Mouse (Mus musculus) embryonic facial prominence, embryonic 10.5 days (tissue): Measurements from ENCODE around the gene Noct. TPM values are rescaled to one million over a fixed set of nuclear protein-coding genes. Genes with fewer than 3 reads are reported as not detected.
"Not testable (repeated sequence)": the region's sequence is repeated elsewhere in the genome, so short reads cannot be mapped to it uniquely, and the experiment has no call there.

Experiments used
- DNase-seq: peaks from one replicate; pipeline ENCODE4 v3.0.0-alpha.2; 2017; ENCODE audit warnings: low spot score
- H3K27ac ChIP-seq: fragments of 300-500 bp; sonication (generic); replicated peaks from 2 replicates; pipeline ENCODE4 v1.5.1; 2016; ENCODE audit warnings: mild to moderate bottlenecking
- H3K27me3 ChIP-seq: fragments of 300-500 bp; sonication (generic); replicated peaks from 2 replicates; pipeline ENCODE4 v1.6.1; 2016; ENCODE audit warnings: low read depth, mild to moderate bottlenecking; ENCODE audit not compliant: poor library complexity, severe bottlenecking
- H3K36me3 ChIP-seq: fragments of 300-500 bp; sonication (generic); replicated peaks from 2 replicates; pipeline ENCODE4 v1.6.1; 2016; ENCODE audit warnings: mild to moderate bottlenecking, moderate library complexity
- H3K4me1 ChIP-seq: fragments of 300-500 bp; sonication (generic); 2 replicates; pipeline ENCODE4 v1.6.1; 2016
- H3K4me3 ChIP-seq: fragments of 300-500 bp; sonication (generic); 2 replicates; pipeline ENCODE4 v1.5.1; 2016; ENCODE audit warnings: mild to moderate bottlenecking, moderate library complexity
- H3K9me3 ChIP-seq: fragments of 300-500 bp; sonication (generic); 2 replicates; pipeline ENCODE4 v1.6.1; 2016; ENCODE audit warnings: mild to moderate bottlenecking
- WGBS: fragments of 180-500 bp; shearing (Covaris S2); methylation state at CpG from one replicate; pipeline ENCODE4 v1.1.7; 2016; 5-methylcytosine and 5-hydroxymethylcytosine counted together
- polyA plus RNA-seq: library from polyadenylated mRNA; unstranded; fragments of >200 nt; fragmentation: Nextera tagmentation; extraction: Ambion mirVana; gene quantifications from 2 replicates; pipeline ENCODE4 v1.2.1, GENCODE M21; 2016

Gene Noct
- polyA plus RNA-seq, 1 experiment from 2014 or later = 9.6 TPM

- H3K36me3 ChIP-seq = no peaks in the 10 kb centered on the region
- 85% methylated on average over 7 of the region's 7 CpGs for WGBS
These were observed 14.5 kb upstream of the Noct start for GRCm38 (mm10) chr3:51209503-51210314.

DNA sequence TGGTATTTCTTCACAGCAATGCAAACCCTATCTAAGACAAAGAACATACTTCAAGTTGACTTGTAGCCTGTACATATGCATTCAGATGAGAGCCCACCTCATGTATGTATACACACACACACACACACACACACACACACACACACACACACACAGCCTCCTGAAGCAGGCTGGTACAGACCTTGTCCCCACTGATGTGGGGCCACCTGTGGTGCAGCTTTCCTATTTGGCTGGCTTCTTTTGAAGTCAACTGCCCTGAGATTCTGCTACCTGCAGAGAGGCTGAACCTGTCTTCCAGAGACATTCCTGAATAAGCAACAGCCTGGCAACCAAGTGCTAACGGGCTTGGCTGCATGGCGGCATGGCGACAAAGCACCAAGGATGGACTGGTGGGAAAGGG is 13.8 kb upstream of the Noct start:
- 89% methylated on average over 3 of the region's 3 CpGs for WGBS

More at GRCm38 (mm10) chr3:51209503-51210314, 14.5 kb upstream of the Noct start:
- DNase-seq = no peak
- H3K4me3 ChIP-seq = no peak overlapping the region
- H3K27me3 ChIP-seq = no peaks in the 10 kb centered on the region
- 0 out of 2 replicates have a peak, but pooled peaks cover 12% of the 10 kb centered on the region for H3K4me1 ChIP-seq
- no peak overlapping the region for H3K27ac ChIP-seq
- H3K9me3 ChIP-seq = no peaks in the 10 kb centered on the region

DNA sequence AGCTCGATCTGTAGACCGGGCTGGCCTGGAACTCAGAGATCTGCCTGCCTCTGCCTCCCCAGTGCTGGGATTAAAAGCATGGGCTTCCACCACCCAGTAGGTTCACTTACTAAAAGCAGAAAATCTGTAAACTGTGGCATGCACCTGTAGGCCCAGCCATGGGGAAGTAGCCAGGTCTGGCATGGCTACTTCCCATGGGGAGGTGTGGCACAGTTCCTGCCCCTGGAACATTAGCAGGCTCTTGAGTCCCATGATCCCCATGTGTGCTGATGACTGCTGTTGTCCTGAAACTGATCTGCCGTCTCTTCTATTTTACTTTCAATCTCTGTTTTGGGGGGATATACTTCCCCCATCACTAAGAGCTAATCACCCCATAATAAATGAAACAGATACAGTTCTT is 11.1 kb upstream of the Noct start:
- Histone ChIP-seq H3K27ac (no peak overlapping the region), H3K4me3 (no peak overlapping the region), H3K9me3 (no peaks in the 10 kb centered on the region), H3K4me1 (no peaks in the 10 kb centered on the region), H3K27me3 (no peaks in the 10 kb centered on the region), H3K36me3 (no peaks in the 10 kb centered on the region)
- no peak for DNase-seq
- 93% methylated on average over 3 of the region's 3 CpGs for WGBS

More for the DNA sequence above, 13.8 kb upstream of the Noct start:
- H3K9me3 ChIP-seq = no peaks in the 10 kb centered on the region
- no peaks in the 10 kb centered on the region for H3K36me3 ChIP-seq
- no peaks in the 10 kb centered on the region for H3K27me3 ChIP-seq
- no peak for DNase-seq
- 0 out of 2 replicates have a peak, but pooled peaks cover 12% of the 10 kb centered on the region for H3K4me1 ChIP-seq
- no peak overlapping the region for H3K27ac ChIP-seq
- H3K4me3 ChIP-seq = no peak overlapping the region

DNA sequence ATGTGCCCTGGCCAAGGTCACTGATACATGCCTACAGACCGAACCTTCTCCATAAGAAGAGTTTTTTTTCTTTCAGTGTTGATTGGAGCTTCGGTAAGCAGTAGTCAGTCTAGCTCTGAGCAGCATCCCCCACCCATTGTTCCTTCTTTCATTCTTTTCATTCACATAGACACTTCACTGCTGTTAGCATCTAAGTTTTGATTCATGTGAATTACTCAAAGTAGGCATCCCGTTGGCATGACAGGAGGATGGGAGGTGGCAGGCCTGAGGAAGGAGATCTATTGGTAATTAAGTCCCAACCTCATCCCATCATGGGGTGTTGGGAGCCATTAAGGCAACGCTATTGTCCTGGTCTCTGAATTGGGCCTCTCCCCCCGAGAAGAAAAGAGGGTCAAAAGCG is 8.6 kb upstream of the Noct start:
- H3K9me3 ChIP-seq = no peaks in the 10 kb centered on the region
- no peaks in the 10 kb centered on the region for H3K4me1 ChIP-seq
- no peak overlapping the region for H3K27ac ChIP-seq
- WGBS = 86% methylated on average over 6 of the region's 6 CpGs
- DNase-seq = no peak
- H3K36me3 ChIP-seq = no peaks in the 10 kb centered on the region
- no peaks in the 10 kb centered on the region for H3K27me3 ChIP-seq
- no peak overlapping the region for H3K4me3 ChIP-seq

- H3K36me3 ChIP-seq, H3K27me3 ChIP-seq, H3K9me3 ChIP-seq, DNase-seq, H3K4me3 ChIP-seq, H3K27ac ChIP-seq, H3K4me1 ChIP-seq: not testable (repeated sequence)
- WGBS = 88% methylated on average over 8 of the region's 10 CpGs
These were observed 7.9 kb upstream of the Noct start for GRCm38 (mm10) chr3:51216351-51216750.

GRCm38 (mm10) chr3:51218385-51218784 is 5.9 kb upstream of the Noct start:
- H3K36me3 ChIP-seq, H3K27ac ChIP-seq, H3K4me3 ChIP-seq, H3K27me3 ChIP-seq, H3K9me3 ChIP-seq, DNase-seq: not testable (repeated sequence)
- 87% methylated on average over 6 of the region's 6 CpGs for WGBS
- peaks cover 14% of the 10 kb centered on the region for H3K4me1 ChIP-seq

DNA sequence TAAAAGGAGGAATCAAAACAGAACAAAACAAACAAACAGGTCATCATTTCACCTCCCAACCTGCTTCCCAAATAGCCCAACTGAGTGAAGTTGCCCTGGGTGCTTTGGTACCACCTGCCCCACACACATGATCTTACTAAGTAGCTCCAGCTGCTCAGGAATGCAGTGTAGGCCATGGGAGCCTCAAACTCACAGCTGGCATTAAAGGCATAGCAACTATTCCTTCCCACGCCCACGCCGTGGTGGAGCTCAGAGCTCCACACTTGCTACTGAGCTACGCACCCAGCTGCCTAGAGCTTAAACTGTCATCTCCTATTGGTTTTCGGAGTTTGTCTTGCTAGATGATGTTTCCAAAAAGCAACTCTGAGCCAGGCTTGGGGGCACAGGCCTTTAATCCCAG is 5.0 kb upstream of the Noct start:
- Histone ChIP-seq H3K36me3 (no peaks in the 10 kb centered on the region), H3K4me1 (peaks cover 22% of the 10 kb centered on the region), H3K9me3 (no peaks in the 10 kb centered on the region), H3K27ac (no peak overlapping the region), H3K4me3 (no peak overlapping the region), H3K27me3 (no peaks in the 10 kb centered on the region; the same call in 1 of the 2 replicates)
- 92% methylated on average over 5 of the region's 5 CpGs for WGBS
- DNase-seq = no peak

- DNase-seq = no peak
- Histone ChIP-seq H3K27me3 (no peaks in the 10 kb centered on the region; the same call in 1 of the 2 replicates), H3K36me3 (no peaks in the 10 kb centered on the region), H3K4me3 (no peak overlapping the region), H3K4me1 (peaks cover 34% of the 10 kb centered on the region), H3K27ac (no peak overlapping the region), H3K9me3 (no peaks in the 10 kb centered on the region)
- 47% methylated on average over 4 of the region's 4 CpGs for WGBS
These were observed 3.4 kb upstream of the Noct start for GRCm38 (mm10) chr3:51220846-51221245.

DNA sequence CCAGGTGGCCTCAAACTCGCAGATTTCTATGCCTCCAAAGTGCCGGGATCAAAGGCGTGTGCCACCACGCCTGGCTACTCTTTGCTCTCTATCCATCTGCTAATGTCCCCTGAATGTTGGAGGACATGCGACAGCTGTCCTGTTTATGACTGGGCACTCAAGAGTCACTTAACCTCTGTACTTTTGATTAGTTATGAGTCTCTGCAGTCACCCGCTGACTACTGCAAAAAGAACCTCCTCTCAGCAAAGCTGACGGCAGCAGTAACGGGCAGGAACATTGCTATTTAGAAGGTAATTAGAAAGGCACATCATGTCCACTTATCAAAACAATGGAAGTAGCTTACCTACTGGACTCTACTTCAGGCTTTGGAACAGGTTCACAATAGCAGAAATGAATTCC is 2.4 kb upstream of the Noct start:
- no peak overlapping the region for H3K4me3 ChIP-seq
- no peak overlapping the region for H3K27ac ChIP-seq
- no peak for DNase-seq
- 0 out of 2 replicates have a peak, but pooled peaks cover 3% of the 10 kb centered on the region for H3K36me3 ChIP-seq
- 0 out of 2 replicates have a peak, but pooled peaks cover 3% of the 10 kb centered on the region for H3K9me3 ChIP-seq
- H3K27me3 ChIP-seq = no peaks in the 10 kb centered on the region; the same call in 1 of the 2 replicates
- 77% methylated on average over 8 of the region's 8 CpGs for WGBS
- peaks cover 42% of the 10 kb centered on the region for H3K4me1 ChIP-seq

DNA sequence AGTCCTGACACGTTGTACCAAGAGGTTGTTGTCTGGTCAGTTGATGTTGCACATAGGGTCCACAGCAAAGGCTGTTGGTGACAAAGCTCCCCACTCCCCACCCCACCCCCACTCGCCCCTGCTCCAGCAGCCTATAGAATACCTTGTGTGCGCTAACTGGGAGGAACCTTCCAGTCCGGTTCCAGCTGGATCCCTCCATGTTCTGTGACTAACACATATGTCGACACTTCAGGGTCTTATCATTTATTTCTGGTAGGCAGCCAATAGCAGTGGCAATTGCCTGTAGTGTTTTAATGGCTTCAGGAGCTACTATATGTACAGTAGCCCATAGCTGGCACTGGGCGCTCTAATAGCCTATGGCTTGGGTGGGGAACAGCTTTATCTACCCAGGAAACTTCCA is 1.9 kb upstream of the Noct start:
- Histone ChIP-seq H3K27me3 (no peaks in the 10 kb centered on the region; the same call in 1 of the 2 replicates), H3K4me1 (peaks cover 42% of the 10 kb centered on the region), H3K4me3 (no peak overlapping the region), H3K27ac (no peak overlapping the region), H3K9me3 (0 out of 2 replicates have a peak, but pooled peaks cover 3% of the 10 kb centered on the region), H3K36me3 (0 out of 2 replicates have a peak, but pooled peaks cover 3% of the 10 kb centered on the region)
- no peak for DNase-seq
- 88% methylated on average over 6 of the region's 6 CpGs for WGBS

GRCm38 (mm10) chr3:51222834-51223460 is 1.3 kb upstream of the Noct start:
- H3K27me3 ChIP-seq = no peaks in the 10 kb centered on the region; the same call in 1 of the 2 replicates
- 0 out of 2 replicates have a peak, but pooled peaks cover 3% of the 10 kb centered on the region for H3K36me3 ChIP-seq
- no peak for DNase-seq
- H3K4me1 ChIP-seq = peaks cover 42% of the 10 kb centered on the region
- WGBS = 56% methylated on average over 10 of the region's 10 CpGs
- H3K27ac ChIP-seq = no peak overlapping the region
- no peak overlapping the region; the same call in 1 of the 2 replicates for H3K4me3 ChIP-seq
- 0 out of 2 replicates have a peak, but pooled peaks cover 3% of the 10 kb centered on the region for H3K9me3 ChIP-seq

- H3K4me1 ChIP-seq = peaks cover 42% of the 10 kb centered on the region
- peak overlapping the region; percentile 93 for H3K4me3 ChIP-seq
- H3K36me3 ChIP-seq = peaks cover 4% of the 10 kb centered on the region; the same call in 1 of the 2 replicates
- H3K27me3 ChIP-seq = no peaks in the 10 kb centered on the region; the same call in 1 of the 2 replicates
- no peak overlapping the region for H3K27ac ChIP-seq
- WGBS = 12% methylated on average over 5 of the region's 5 CpGs
- no peak for DNase-seq
- 0 out of 2 replicates have a peak, but pooled peaks cover 3% of the 10 kb centered on the region for H3K9me3 ChIP-seq
These were observed 691 bp upstream of the Noct start for GRCm38 (mm10) chr3:51223556-51223955.
